In the genomic region with DNA sequence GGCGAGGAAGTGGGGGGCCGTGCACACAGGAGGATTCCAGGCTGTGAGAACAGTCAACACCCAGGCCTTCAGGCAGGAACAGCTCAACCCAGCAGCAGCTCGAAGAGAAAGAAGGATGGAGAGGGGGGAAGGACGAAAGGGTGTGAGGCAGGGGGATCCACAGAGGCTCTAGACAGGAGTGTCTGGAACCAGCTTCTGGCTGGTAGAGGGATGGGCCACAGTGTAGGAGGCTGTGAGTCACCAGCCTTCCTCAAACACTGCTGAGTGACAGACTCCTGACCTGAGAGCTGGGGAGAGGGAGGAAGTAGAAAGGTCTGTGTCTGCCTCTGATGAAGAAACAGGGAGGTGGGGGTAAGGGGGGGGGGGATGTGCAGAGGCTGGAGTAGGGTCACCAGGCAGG, we compare ENCODE assay signal across 9 mouse cellular contexts. TPM values are rescaled to one million over a fixed set of nuclear protein-coding genes. Genes with fewer than 3 reads are reported as not detected.
A peak's percentile ranks its signal among the peaks of the same experiment; 100 is the strongest.
DNase-seq lines count a peak whose midpoint lies in the region; ATAC-seq lines count a peak whose summit lies in the region.
"Had no signal": no experiment of that assay in that cellular context is flagged by ENCODE, and none has a peak within 500 bp of the region (broad histone marks: within the 10 kb centered on the region; RNA-seq: fewer than 3 reads in every experiment).

No protein-coding gene starts in this region.

- ATAC-seq in stomach, embryonic 14.5 days (ENCODE audit: insufficient number of reproducible peaks, insufficient read depth, low FRiP score, low read depth): 0 out of 2 replicates have a peak, but pooled peaks have one; percentile 46

- H3K9me3 ChIP-seq in stomach, embryonic 14.5 days (ENCODE audit: control insufficient read depth, low read depth, low read length): no peaks in the 10 kb centered on the region

- WGBS in stomach, embryonic 14.5 days: 46% methylated on average over 4 of the region's 4 CpGs

- H3K27me3 ChIP-seq in stomach, embryonic 14.5 days (ENCODE audit: control insufficient read depth, insufficient read depth, low read length): no peaks in the 10 kb centered on the region

- peak; percentile 45 for DNase-seq in adrenal gland, adult 2 months
- DNase-seq in adrenal gland, postnatal 10 days: no peak
- peak; percentile 44 for DNase-seq in lung, postnatal 36 days
- no peak for DNase-seq in lung, postnatal 10 days
- peak; percentile 82 for DNase-seq in layer of hippocampus, adult 9-11 months
- DNase-seq in kidney, postnatal 10 days: no peak
- DNase-seq in urinary bladder, adult 18-20 months (ENCODE audit: low spot score in 2 of 2): no peak
- DNase-seq: cerebellum, adult 2 months had no signal

- H3K27ac ChIP-seq in stomach, embryonic 14.5 days (ENCODE audit: low read length): no peak overlapping the region

- no peak overlapping the region for H3K4me2 ChIP-seq in stomach, embryonic 14.5 days (replicated peaks; ENCODE audit: low read depth, low read length)

- no peaks in the 10 kb centered on the region for H3K36me3 ChIP-seq in stomach, embryonic 14.5 days (ENCODE audit: control insufficient read depth, insufficient read depth, low read length)

- H3K4me3 ChIP-seq in stomach, embryonic 14.5 days (ENCODE audit: low read depth, low read length): no peak overlapping the region

- no peak overlapping the region for H3K9ac ChIP-seq in stomach, embryonic 14.5 days (replicated peaks; ENCODE audit: low read depth, low read length)

- 0 out of 2 replicates have a peak, but pooled peaks cover 3% of the 10 kb centered on the region for H3K4me1 ChIP-seq in stomach, embryonic 14.5 days (ENCODE audit: control insufficient read depth, insufficient read depth, low read length)

RNA-seq across cellular contexts. Expression of a gene that starts 10.6 kb away (rescaled TPM):
- total RNA-seq in adrenal gland, adult 2 months (2021): 10 to 100 TPM in 1 of 2 experiments, 1 to 10 TPM in 1; 7.2 to 12.7 TPM
- polyA plus RNA-seq in adrenal gland, adult 2 months (2012; rRNA removed): 13.8 and 16.2 TPM in 2 replicates
- 1 to 10 TPM; 7.0 to 9.9 TPM for total RNA-seq in adrenal gland, postnatal 10 days (2021)
- 4.0 and 5.9 TPM in 2 replicates for polyA plus RNA-seq in stomach, embryonic 14.5 days (2014; fragmentation: Nextera tagmentation; extraction: Ambion mirVana)

RNA-seq across cellular contexts. Expression of a gene that starts 34.9 kb away (rescaled TPM):
- 1 to 10 TPM; 8.1 to 9.6 TPM for total RNA-seq in adrenal gland, adult 2 months (2021)
- polyA plus RNA-seq in adrenal gland, adult 2 months (2012; rRNA removed): 33.4 and 40.2 TPM in 2 replicates
- 10 to 100 TPM; 21.3 to 27.1 TPM for total RNA-seq in adrenal gland, postnatal 10 days (2021)
- 9.4 and 15.9 TPM in 2 replicates for polyA plus RNA-seq in stomach, embryonic 14.5 days (2014; fragmentation: Nextera tagmentation; extraction: Ambion mirVana)

Comparison
In these comparisons a context has a peak if more than half of its experiments do, and no peak if none do; other contexts are left out.
1. DNase-seq: peak in adrenal gland, adult 2 months (single experiment), lung, postnatal 36 days (single experiment) and layer of hippocampus, adult 9-11 months (single experiment); none in adrenal gland, postnatal 10 days (single experiment), lung, postnatal 10 days (single experiment), kidney, postnatal 10 days (single experiment) and urinary bladder, adult 18-20 months (0 of 2).